Mouse (Mus musculus) embryo, embryonic 9.5 days (tissue): ENCODE data around the gene Ugt1a2.
"Not testable (repeated sequence)": the region's sequence is repeated elsewhere in the genome, so short reads cannot be mapped to it uniquely, and the experiment has no call there.

Experiments used
- DNase-seq: peaks from one replicate; pipeline ENCODE4 v3.0.0-alpha.2; 2017; ENCODE audit errors: extremely low spot score

Ugt1a2 gene

GRCm38 (mm10) chr1:88200456-88200855, at the start of gene Ugt1a2:
Gene Ugt1a2, plus strand, starts transcription at chr1:88200601.
- no peak for DNase-seq

GRCm38 (mm10) chr1:88158430-88158829, 42.0 kb upstream of the Ugt1a2 start:
- no peak for DNase-seq

GRCm38 (mm10) chr1:88165711-88166110, 34.7 kb upstream of the Ugt1a2 start, which contains the start of gene Ugt1a5:
Gene Ugt1a5, plus strand, starts transcription at chr1:88166012.
- DNase-seq: no peak

- not testable (repeated sequence) for DNase-seq
These were observed 28.2 kb upstream of the Ugt1a2 start for GRCm38 (mm10) chr1:88172190-88172589.

- DNase-seq: no peak
These were observed 20.7 kb upstream of the Ugt1a2 start for GRCm38 (mm10) chr1:88179657-88180056.

GRCm38 (mm10) chr1:88186325-88186935, 14.0 kb upstream of the Ugt1a2 start:
- no peak for DNase-seq

GRCm38 (mm10) chr1:88192136-88192535, 8.3 kb upstream of the Ugt1a2 start:
- no peak for DNase-seq

GRCm38 (mm10) chr1:88195687-88196086, 4.7 kb upstream of the Ugt1a2 start:
- DNase-seq: no peak

- no peak for DNase-seq
These were observed 3.0 kb upstream of the Ugt1a2 start for GRCm38 (mm10) chr1:88197443-88197842.

- no peak for DNase-seq
These were observed 405 bp upstream of the Ugt1a2 start for GRCm38 (mm10) chr1:88199996-88200395.

GRCm38 (mm10) chr1:88205294-88205922, 5.0 kb downstream of the Ugt1a2 start, which contains the start of gene Dnajb3:
Gene Dnajb3, minus strand, starts transcription at chr1:88205782.
- DNase-seq: peak; percentile 85

GRCm38 (mm10) chr1:88206843-88207479, 6.6 kb downstream of the Ugt1a2 start:
- no peak for DNase-seq

- DNase-seq: peak; percentile 25
These were observed 11.4 kb downstream of the Ugt1a2 start, which contains the start of gene Ugt1a1 for GRCm38 (mm10) chr1:88211812-88212211. Gene Ugt1a1, plus strand, starts transcription at chr1:88211959.

GRCm38 (mm10) chr1:88212341-88213045, 12.1 kb downstream of the Ugt1a2 start:
- DNase-seq: peak; percentile 20

GRCm38 (mm10) chr1:88213061-88213460, 12.7 kb downstream of the Ugt1a2 start:
- DNase-seq: no peak

GRCm38 (mm10) chr1:88213766-88214461, 13.5 kb downstream of the Ugt1a2 start:
- peak; percentile 24 for DNase-seq

- no peak for DNase-seq
These were observed 14.1 kb downstream of the Ugt1a2 start for GRCm38 (mm10) chr1:88214462-88214952.

- peak; percentile 10 for DNase-seq
These were observed 15.3 kb downstream of the Ugt1a2 start for GRCm38 (mm10) chr1:88215466-88216380.

- peak; percentile 8 for DNase-seq
These were observed 16.1 kb downstream of the Ugt1a2 start for GRCm38 (mm10) chr1:88216551-88216950.

- DNase-seq: peak; percentile 17
These were observed 16.7 kb downstream of the Ugt1a2 start for GRCm38 (mm10) chr1:88217144-88217543.
